Mouse (Mus musculus) gastrocnemius, postnatal 25 days (tissue): ENCODE measurements around the gene Tcf7l2. TPM values are rescaled to one million over a fixed set of nuclear protein-coding genes. Genes with fewer than 3 reads are reported as not detected.

Experiments used
- DNase-seq: peaks from one replicate; pipeline ENCODE4 v3.0.0; 2022
- total RNA-seq, 2 experiments: library from RNA; stranded (reverse); gene quantifications; 1 replicate in 1 of 2; 2 replicates in 1 of 2; pipeline ENCODE4 v1.2.3; 2021

The Tcf7l2 gene
- total RNA-seq, 2 experiments from 2014 or later, result 7.8 to 8.8 TPM

GRCm38 (mm10) chr19:55941253-55942125 is 199.9 kb downstream of the Tcf7l2 start:
- no peak for DNase-seq

GRCm38 (mm10) chr19:55951397-55951796 is 209.8 kb downstream of the Tcf7l2 start:
- peak; percentile 72 for DNase-seq

GRCm38 (mm10) chr19:55953207-55953606 is 211.6 kb downstream of the Tcf7l2 start:
- peak; percentile 36 for DNase-seq

GRCm38 (mm10) chr19:55955126-55955525 is 213.5 kb downstream of the Tcf7l2 start:
- no peak for DNase-seq

GRCm38 (mm10) chr19:55956745-55957144 is 215.1 kb downstream of the Tcf7l2 start:
- no peak for DNase-seq

- DNase-seq, result no peak
Measured at GRCm38 (mm10) chr19:55964421-55964820, 222.8 kb downstream of the Tcf7l2 start.

GRCm38 (mm10) chr19:55966066-55966465 is 224.4 kb downstream of the Tcf7l2 start:
- no peak for DNase-seq

- DNase-seq, result no peak
Measured at GRCm38 (mm10) chr19:55969929-55970531, 228.4 kb downstream of the Tcf7l2 start.

GRCm38 (mm10) chr19:55976073-55976472 is 234.5 kb downstream of the Tcf7l2 start:
- DNase-seq, result no peak
